Mouse (Mus musculus) MEL (cell line): ENCODE measurements around the gene Gm37240.

ENCODE experiments used
- BHLHE40 ChIP-seq: IDR thresholded peaks from 2 replicates; pipeline ENCODE4 v1.6.1; 2012; ENCODE audit warnings: low read depth, mild to moderate bottlenecking, inconsistent platforms, low read length, improper control_type of control experiment, borderline replicate concordance
- CHD2 ChIP-seq: IDR thresholded peaks from 2 replicates; pipeline ENCODE4 v1.6.1; 2011; ENCODE audit warnings: low read length, improper control_type of control experiment
- CTCF ChIP-seq, 3 experiments: IDR thresholded peaks in 2 of 3; conservative IDR thresholded peaks in 1 of 3; 2 replicates each; pipeline ENCODE4 v1.5.1; 2011 to 2012; ENCODE audit warnings: low read length in 3 of 3, low read depth in 2 of 3, mild to moderate bottlenecking in 2 of 3, improper control_type of control experiment in 1 of 3, inconsistent platforms in 1 of 3, mixed read lengths in 1 of 3, moderate library complexity in 1 of 3; ENCODE audit not compliant: control insufficient read depth in 1 of 3, insufficient read depth in 1 of 3, poor library complexity in 1 of 3, severe bottlenecking in 1 of 3
- E2F4 ChIP-seq: IDR thresholded peaks from 2 replicates; pipeline ENCODE4 v1.6.1; 2011; ENCODE audit warnings: low read depth, low read length, improper control_type of control experiment, borderline replicate concordance
- MAX ChIP-seq: IDR thresholded peaks from 2 replicates; pipeline ENCODE4 v1.6.1; 2011; ENCODE audit warnings: low read length, improper control_type of control experiment
- MEF2A ChIP-seq: IDR thresholded peaks from 2 replicates; pipeline ENCODE4 v1.6.1; 2014; ENCODE audit warnings: low read depth, mild to moderate bottlenecking, inconsistent platforms, low read length, improper control_type of control experiment; ENCODE audit not compliant: poor library complexity, insufficient replicate concordance, severe bottlenecking; ENCODE audit errors: extremely low read depth
- NRF1 ChIP-seq: IDR thresholded peaks from 2 replicates; pipeline ENCODE4 v1.6.1; 2014; ENCODE audit warnings: low read depth, mild to moderate bottlenecking, inconsistent platforms, low read length, improper control_type of control experiment, moderate library complexity; ENCODE audit not compliant: poor library complexity, insufficient read depth, severe bottlenecking
- POLR2A ChIP-seq, 2 experiments: IDR thresholded peaks; 2 replicates each; pipeline ENCODE4 v1.6.1; 2011 to 2012; ENCODE audit warnings: low read length in 2 of 2, mild to moderate bottlenecking in 2 of 2, control low read depth in 1 of 2, improper control_type of control experiment in 1 of 2, low read depth in 1 of 2, moderate library complexity in 1 of 2; ENCODE audit not compliant: control insufficient read depth in 1 of 2, insufficient read depth in 1 of 2, poor library complexity in 1 of 2
- SMC3 ChIP-seq: IDR thresholded peaks from 2 replicates; pipeline ENCODE4 v1.6.1; 2011; ENCODE audit warnings: low read depth, low read length, improper control_type of control experiment
- TCF12 ChIP-seq: IDR thresholded peaks from 2 replicates; pipeline ENCODE4 v1.6.1; 2014; ENCODE audit warnings: low read depth, mild to moderate bottlenecking, inconsistent platforms, low read length, improper control_type of control experiment, moderate library complexity
- ZC3H11A ChIP-seq: IDR thresholded peaks from 2 replicates; pipeline ENCODE4 v1.6.1; 2012; ENCODE audit warnings: low read depth, mild to moderate bottlenecking, inconsistent platforms, low read length, improper control_type of control experiment
- ZKSCAN1 ChIP-seq: IDR thresholded peaks from 2 replicates; pipeline ENCODE4 v1.6.1; 2012; ENCODE audit warnings: low read depth, mild to moderate bottlenecking, inconsistent platforms, low read length, improper control_type of control experiment, moderate library complexity
- ZNF384 ChIP-seq: IDR thresholded peaks from 2 replicates; pipeline ENCODE4 v1.6.1; 2012; ENCODE audit warnings: low read depth, mild to moderate bottlenecking, inconsistent platforms, low read length, improper control_type of control experiment

GRCm38 (mm10) chr3:84529021-84529420, 1358.3 kb downstream of the Gm37240 start:
- TF ChIP-seq BHLHE40 (no peak), CTCF (IDR thresholded peaks at IDR 0.05 in 2 of 3, conservative IDR thresholded peaks at IDR 0.05 in 1 of 3; ENCODE audit: control insufficient read depth in 1 of 3, insufficient read depth in 1 of 3, low read depth in 2 of 3, low read length in 3 of 3, poor library complexity in 1 of 3, severe bottlenecking in 1 of 3) (no peak), ZC3H11A (no peak), NRF1 (no peak), CHD2 (no peak), ZNF384 (no peak), TCF12 (no peak), SMC3 (no peak), MAX (no peak), POLR2A (IDR thresholded peaks at IDR 0.05; ENCODE audit: control insufficient read depth in 1 of 2, insufficient read depth in 1 of 2, low read depth in 1 of 2, low read length in 2 of 2, poor library complexity in 1 of 2) (no peak), MEF2A (no peak), E2F4 (no peak), ZKSCAN1 (no peak)
